Mouse (Mus musculus) kidney, embryonic 14.5 days (tissue): ENCODE measurements around the gene Arhgap1. TPM values are rescaled to one million over a fixed set of nuclear protein-coding genes. Genes with fewer than 3 reads are reported as not detected.

ENCODE experiments used
- ATAC-seq: fragments of 200-750 bp; cut with Nextera tagmentation; 2 replicates; pipeline ENCODE4 v1.8.0; 2017; ENCODE audit warnings: moderate number of reproducible peaks, mild to moderate bottlenecking, moderate TSS enrichment, moderate library complexity; ENCODE audit not compliant: low FRiP score, low TSS enrichment
- H3K27ac ChIP-seq: fragments of 300-500 bp; sonication (generic); 2 replicates; pipeline ENCODE4 v1.5.1; 2014; ENCODE audit warnings: low read depth, mild to moderate bottlenecking, low read length, moderate library complexity, mixed read lengths
- H3K27me3 ChIP-seq: fragments of 300-500 bp; sonication (generic); 2 replicates; pipeline ENCODE4 v1.6.1; 2014; ENCODE audit warnings: mild to moderate bottlenecking, low read length; ENCODE audit not compliant: control insufficient read depth, insufficient read depth
- H3K36me3 ChIP-seq: fragments of 300-500 bp; sonication (generic); 2 replicates; pipeline ENCODE4 v1.6.1; 2014; ENCODE audit warnings: low read length, mixed read lengths; ENCODE audit not compliant: control insufficient read depth, insufficient read depth
- H3K4me1 ChIP-seq: fragments of 300-500 bp; sonication (generic); 2 replicates; pipeline ENCODE4 v1.6.1; 2014; ENCODE audit warnings: low read length, mixed read lengths; ENCODE audit not compliant: control insufficient read depth, insufficient read depth
- H3K4me2 ChIP-seq: fragments of 300-500 bp; sonication (generic); replicated peaks from 2 replicates; pipeline ENCODE4 v1.6.1; 2014; ENCODE audit warnings: low read depth, mild to moderate bottlenecking, low read length
- H3K4me3 ChIP-seq: fragments of 300-500 bp; sonication (generic); 2 replicates; pipeline ENCODE4 v1.5.1; 2014; ENCODE audit warnings: mild to moderate bottlenecking, low read length
- H3K9ac ChIP-seq: fragments of 300-500 bp; sonication (generic); 2 replicates; pipeline ENCODE4 v1.6.1; 2014; ENCODE audit warnings: low read depth, mild to moderate bottlenecking, low read length, moderate library complexity
- H3K9me3 ChIP-seq: fragments of 300-500 bp; sonication (generic); 2 replicates; pipeline ENCODE4 v1.6.1; 2016; ENCODE audit warnings: low read length; ENCODE audit not compliant: control insufficient read depth
- WGBS: fragments of 180-500 bp; shearing (Covaris S2); extraction: QIAGEN DNeasy Blood & Tissue Kit; methylation state at CpG from one replicate; pipeline ENCODE4 v1.1.7; 2014; 5-methylcytosine and 5-hydroxymethylcytosine counted together
- polyA plus RNA-seq: library from polyadenylated mRNA; unstranded; fragments of >200 nt; fragmentation: Nextera tagmentation; extraction: Ambion mirVana; gene quantifications from 2 replicates; pipeline ENCODE4 v1.2.1, GENCODE M21; 2014

Gene Arhgap1
- polyA plus RNA-seq, 1 experiment from 2014 or later, result 119 TPM

DNA sequence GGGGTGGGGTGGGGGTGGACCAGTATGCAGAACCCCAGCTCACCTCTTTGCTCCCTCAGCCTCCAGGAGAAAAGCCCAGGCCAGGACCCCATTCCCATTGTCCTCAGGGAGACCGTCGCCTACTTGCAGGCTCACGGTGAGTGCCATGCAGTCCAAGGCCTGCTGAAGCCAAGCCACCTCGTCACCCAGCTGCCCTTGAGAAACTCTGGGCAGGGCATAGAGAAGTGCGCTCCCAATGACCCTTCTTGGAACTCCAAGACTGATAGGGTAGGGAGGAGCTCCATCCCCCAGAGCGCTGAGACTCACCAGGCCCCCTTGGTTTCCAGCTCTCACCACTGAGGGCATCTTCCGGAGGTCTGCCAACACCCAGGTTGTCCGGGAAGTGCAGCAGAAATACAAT, 19.7 kb downstream of the Arhgap1 start:
- Histone ChIP-seq H3K4me2 (no peak overlapping the region), H3K4me3 (no peak overlapping the region), H3K4me1 (no peaks in the 10 kb centered on the region), H3K9ac (no peak overlapping the region), H3K27ac (no peak overlapping the region), H3K9me3 (no peaks in the 10 kb centered on the region), H3K27me3 (no peaks in the 10 kb centered on the region), H3K36me3 (peaks cover 72% of the 10 kb centered on the region)
- ATAC-seq, result no peak
- 91% methylated on average over 8 of the region's 8 CpGs for WGBS

DNA sequence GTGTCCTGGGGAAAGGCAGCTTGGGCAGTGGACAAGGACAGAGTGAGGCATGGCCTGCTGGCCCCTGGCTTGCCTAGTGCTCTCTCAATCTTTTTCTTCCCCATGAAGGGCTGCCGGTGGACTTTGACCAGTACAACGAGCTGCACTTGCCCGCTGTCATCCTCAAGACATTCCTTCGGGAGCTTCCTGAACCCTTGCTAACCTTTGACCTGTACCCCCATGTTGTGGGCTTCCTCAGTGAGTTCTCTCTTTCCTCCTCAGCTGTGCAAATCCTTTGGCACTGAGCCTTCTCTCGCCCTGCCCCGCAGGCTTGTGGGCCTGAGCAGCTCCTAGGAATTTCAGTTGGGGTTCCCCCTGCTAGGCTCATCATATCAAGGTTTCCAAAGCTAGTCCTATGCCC, 20.4 kb downstream of the Arhgap1 start:
- 94% methylated on average over 6 of the region's 6 CpGs for WGBS
- H3K9ac ChIP-seq, result no peak overlapping the region
- no peaks in the 10 kb centered on the region for H3K9me3 ChIP-seq
- ATAC-seq, result no peak
- H3K27ac ChIP-seq, result no peak overlapping the region
- H3K36me3 ChIP-seq, result peaks cover 72% of the 10 kb centered on the region
- H3K27me3 ChIP-seq, result no peaks in the 10 kb centered on the region
- no peaks in the 10 kb centered on the region for H3K4me1 ChIP-seq
- H3K4me3 ChIP-seq, result no peak overlapping the region
- H3K4me2 ChIP-seq, result no peak overlapping the region

GRCm38 (mm10) chr2:91673587-91673986, 23.9 kb downstream of the Arhgap1 start:
- 84% methylated on average over 2 of the region's 2 CpGs for WGBS
- H3K36me3 ChIP-seq, result peaks cover 72% of the 10 kb centered on the region

DNA sequence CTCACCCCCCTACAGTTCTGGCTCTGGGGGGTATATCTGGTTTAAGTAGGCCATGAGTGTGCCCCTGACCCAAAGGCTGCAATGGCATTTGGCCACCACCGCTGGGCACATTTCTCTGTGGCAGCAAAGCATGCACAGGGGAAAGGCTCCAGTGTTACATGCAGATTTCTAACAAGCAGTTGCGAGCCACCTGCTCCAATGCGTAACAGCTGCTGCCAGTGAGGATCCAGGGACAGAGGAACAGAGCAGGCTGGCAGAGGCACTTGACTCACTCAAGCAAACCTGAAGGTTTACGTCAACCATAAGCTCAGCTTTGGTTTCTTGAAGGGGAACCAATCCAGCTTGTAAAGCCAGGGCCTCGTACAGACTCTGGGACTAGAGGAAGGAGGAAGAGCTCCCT, 25.2 kb downstream of the Arhgap1 start:
- H3K4me3 ChIP-seq, result no peak overlapping the region
- ATAC-seq, result no peak
- H3K36me3 ChIP-seq, result peaks cover 63% of the 10 kb centered on the region
- no peak overlapping the region for H3K4me2 ChIP-seq
- H3K27ac ChIP-seq, result no peak overlapping the region
- H3K9ac ChIP-seq, result no peak overlapping the region
- 93% methylated on average over 5 of the region's 5 CpGs for WGBS
- H3K9me3 ChIP-seq, result no peaks in the 10 kb centered on the region
- no peaks in the 10 kb centered on the region for H3K27me3 ChIP-seq
- no peaks in the 10 kb centered on the region for H3K4me1 ChIP-seq

More at GRCm38 (mm10) chr2:91673587-91673986, 23.9 kb downstream of the Arhgap1 start:
- no peak overlapping the region for H3K27ac ChIP-seq
- H3K27me3 ChIP-seq, result no peaks in the 10 kb centered on the region
- no peaks in the 10 kb centered on the region for H3K4me1 ChIP-seq
- H3K4me3 ChIP-seq, result no peak overlapping the region
- H3K4me2 ChIP-seq, result no peak overlapping the region
- ATAC-seq, result no peak
- no peak overlapping the region for H3K9ac ChIP-seq
- H3K9me3 ChIP-seq, result no peaks in the 10 kb centered on the region

- no peak overlapping the region for H3K4me2 ChIP-seq
- H3K4me3 ChIP-seq, result no peak overlapping the region
- H3K27ac ChIP-seq, result peak overlapping the region; percentile 38; the same call in 1 of the 2 replicates
- H3K9ac ChIP-seq, result no peak overlapping the region
- no peaks in the 10 kb centered on the region for H3K9me3 ChIP-seq
- no peaks in the 10 kb centered on the region for H3K4me1 ChIP-seq
- H3K36me3 ChIP-seq, result peaks cover 60% of the 10 kb centered on the region
- no peaks in the 10 kb centered on the region for H3K27me3 ChIP-seq
- 51% methylated on average over 2 of the region's 2 CpGs for WGBS
- ATAC-seq, result peak; percentile 58; the same call in 1 of the 2 replicates
Observed at GRCm38 (mm10) chr2:91676420-91676819, 26.8 kb downstream of the Arhgap1 start.

GRCm38 (mm10) chr2:91676961-91677360, 27.3 kb downstream of the Arhgap1 start:
- peaks cover 63% of the 10 kb centered on the region for H3K36me3 ChIP-seq
- H3K27ac ChIP-seq, result no peak overlapping the region

GRCm38 (mm10) chr2:91682850-91683249, 33.2 kb downstream of the Arhgap1 start:
- no peak overlapping the region for H3K9ac ChIP-seq
- H3K9me3 ChIP-seq, result no peaks in the 10 kb centered on the region
- no peaks in the 10 kb centered on the region for H3K4me1 ChIP-seq
- no peak overlapping the region for H3K27ac ChIP-seq
- no peak overlapping the region for H3K4me3 ChIP-seq
- H3K27me3 ChIP-seq, result no peaks in the 10 kb centered on the region
- WGBS, result 33% methylated on average over 4 of the region's 4 CpGs
- peaks cover 47% of the 10 kb centered on the region for H3K36me3 ChIP-seq
- no peak overlapping the region for H3K4me2 ChIP-seq
- no peak for ATAC-seq

More at GRCm38 (mm10) chr2:91676961-91677360, 27.3 kb downstream of the Arhgap1 start:
- Histone ChIP-seq H3K4me1 (no peaks in the 10 kb centered on the region), H3K4me2 (no peak overlapping the region), H3K9ac (no peak overlapping the region), H3K4me3 (no peak overlapping the region), H3K27me3 (no peaks in the 10 kb centered on the region), H3K9me3 (no peaks in the 10 kb centered on the region)
- peak; percentile 56; the same call in 1 of the 2 replicates for ATAC-seq

DNA sequence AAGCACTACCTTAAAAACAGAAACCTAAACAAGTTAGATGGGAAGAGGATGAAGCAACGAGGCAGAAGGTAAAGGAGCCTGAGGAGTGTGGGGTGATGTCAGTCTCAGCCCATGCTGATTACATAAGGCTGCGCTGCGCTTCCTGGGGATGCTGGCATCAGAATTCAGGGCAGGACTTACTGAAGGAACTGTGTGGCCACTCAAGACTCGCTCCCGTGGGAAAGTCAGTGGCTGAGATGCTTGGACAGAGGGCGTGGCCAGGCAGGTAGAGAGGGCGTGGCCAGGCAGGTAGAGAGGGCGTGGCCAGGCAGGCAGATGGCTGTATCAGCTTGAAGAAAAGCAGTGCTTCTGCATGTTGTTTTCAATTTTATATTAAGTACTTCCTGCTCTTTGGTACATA, 34.3 kb downstream of the Arhgap1 start:
- ATAC-seq, result no peak
- Histone ChIP-seq H3K4me2 (no peak overlapping the region), H3K4me3 (no peak overlapping the region), H3K27me3 (no peaks in the 10 kb centered on the region), H3K9ac (no peak overlapping the region), H3K9me3 (no peaks in the 10 kb centered on the region), H3K36me3 (peaks cover 51% of the 10 kb centered on the region), H3K27ac (no peak overlapping the region), H3K4me1 (no peaks in the 10 kb centered on the region)
- WGBS, result 80% methylated on average over 8 of the region's 8 CpGs

GRCm38 (mm10) chr2:91689452-91689851, 39.8 kb downstream of the Arhgap1 start:
- Histone ChIP-seq H3K9me3 (no peaks in the 10 kb centered on the region), H3K9ac (no peak overlapping the region), H3K36me3 (peaks cover 34% of the 10 kb centered on the region), H3K27ac (no peak overlapping the region), H3K4me3 (no peak overlapping the region), H3K4me2 (no peak overlapping the region), H3K4me1 (no peaks in the 10 kb centered on the region), H3K27me3 (no peaks in the 10 kb centered on the region)
- ATAC-seq, result no peak
- WGBS, result 89% methylated on average over 7 of the region's 7 CpGs
